Mouse (Mus musculus): ENCODE results near the gene Axdnd1.

DNA sequence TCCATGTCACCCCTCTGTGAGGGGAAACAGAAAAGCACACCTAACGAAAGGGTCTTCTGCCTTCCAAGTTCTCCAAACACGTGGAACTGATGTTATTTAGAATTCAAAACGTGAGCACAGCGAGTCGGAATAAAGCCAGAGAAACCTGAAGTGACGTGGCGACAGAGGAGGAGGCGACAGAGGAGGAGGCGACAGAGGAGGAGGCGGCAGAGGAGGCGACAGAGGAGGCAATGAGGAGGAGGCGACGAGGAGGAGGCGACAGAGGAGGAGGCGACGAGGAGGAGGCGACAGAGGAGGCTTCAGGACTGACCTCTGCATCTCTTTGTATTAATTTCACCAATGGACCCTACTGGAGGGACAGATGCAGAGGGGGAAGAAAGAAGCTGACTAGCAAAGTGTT, 28.7 kb upstream of the Axdnd1 start:
- TF ChIP-seq CTCF (IDR thresholded peaks at IDR 0.05; ENCODE audit: insufficient read depth, low read length) (no peak), POLR2A (IDR thresholded peaks at IDR 0.05; ENCODE audit: borderline replicate concordance, extremely low read depth, low read depth, low read length) (no peak)
